Mouse (Mus musculus) spleen, adult 2 months (tissue): ENCODE results near the gene Krtap4-7. TPM values are rescaled to one million over a fixed set of nuclear protein-coding genes. Genes with fewer than 3 reads are reported as not detected.
"Not testable (repeated sequence)": the region's sequence is repeated elsewhere in the genome, so short reads cannot be mapped to it uniquely, and the experiment has no call there.

ENCODE experiments used
- DNase-seq, 2 experiments: peaks; one replicate each; pipeline versions ENCODE4 v3.0.0 to v3.0.0-alpha.2; 2012 to 2021; ENCODE audit warnings: low spot score in 2 of 2, low read depth in 1 of 2
- H3K27ac ChIP-seq: fragments of 200-500 bp; 2 replicates; pipeline ENCODE4 v1.5.1; 2012; ENCODE audit warnings: low read length, inconsistent platforms; ENCODE audit not compliant: insufficient read depth
- H3K27me3 ChIP-seq: fragments of 200-500 bp; 2 replicates; pipeline ENCODE4 v1.6.1; 2012; ENCODE audit warnings: mild to moderate bottlenecking, moderate library complexity, low read length, inconsistent platforms; ENCODE audit not compliant: control insufficient read depth, insufficient read depth
- H3K36me3 ChIP-seq: fragments of 200-500 bp; 2 replicates; pipeline ENCODE4 v1.6.1; 2012; ENCODE audit warnings: mild to moderate bottlenecking, low read length, inconsistent platforms; ENCODE audit not compliant: control insufficient read depth, insufficient read depth
- H3K4me1 ChIP-seq: fragments of 200-500 bp; 2 replicates; pipeline ENCODE4 v1.6.1; 2011; ENCODE audit warnings: inconsistent platforms; ENCODE audit not compliant: control insufficient read depth, insufficient read depth, insufficient read length
- H3K4me3 ChIP-seq: fragments of 200-500 bp; 2 replicates; pipeline ENCODE4 v1.5.1; 2011; ENCODE audit warnings: mild to moderate bottlenecking, inconsistent platforms; ENCODE audit not compliant: insufficient read depth, insufficient read length; ENCODE audit errors: extremely low read depth
- CTCF ChIP-seq: fragments of 200-500 bp; IDR thresholded peaks from 2 replicates; pipeline ENCODE4 v1.5.1; 2011; ENCODE audit warnings: mild to moderate bottlenecking, inconsistent platforms; ENCODE audit not compliant: insufficient read depth, insufficient read length, insufficient replicate concordance; ENCODE audit errors: extremely low read depth
- POLR2A ChIP-seq: fragments of 200-500 bp; IDR thresholded peaks from 2 replicates; pipeline ENCODE4 v1.6.1; 2011; ENCODE audit warnings: low read depth, low read length, inconsistent platforms
- WGBS: fragments of 180-500 bp; shearing (Covaris S2); methylation state at CpG from one replicate; pipeline ENCODE4 v1.1.7; 2018; 5-methylcytosine and 5-hydroxymethylcytosine counted together
- polyA plus RNA-seq: library from polyadenylated mRNA; depleted of rRNA; stranded (reverse); fragments of >200 nt; gene quantifications from 2 replicates; pipeline ENCODE4 v1.2.3, GENCODE M21; 2012

Krtap4-7 gene
- polyA plus RNA-seq, 1 experiment = not detected

DNA sequence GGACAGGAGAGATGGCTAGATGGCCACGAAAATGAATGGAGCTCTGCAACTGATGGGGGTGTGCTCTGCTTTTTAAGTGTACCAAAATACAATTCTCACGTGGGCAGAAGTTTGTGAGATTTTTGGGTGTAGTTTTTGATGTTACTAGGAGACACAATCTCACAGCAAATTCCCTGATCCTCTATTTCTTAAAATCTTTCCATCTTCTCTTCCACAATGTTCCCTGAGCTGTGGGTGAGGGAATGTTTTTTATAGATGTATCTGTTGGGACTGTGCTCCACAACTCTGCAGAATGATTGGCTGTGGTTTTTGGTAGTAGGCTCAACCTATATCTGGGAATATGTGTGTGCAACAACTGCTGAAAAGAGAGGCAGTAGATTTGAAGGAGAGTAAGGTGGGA lies 10.6 kb downstream of the Krtap4-7 start:
- 59% methylated on average over 2 of the region's 2 CpGs for WGBS

DNA sequence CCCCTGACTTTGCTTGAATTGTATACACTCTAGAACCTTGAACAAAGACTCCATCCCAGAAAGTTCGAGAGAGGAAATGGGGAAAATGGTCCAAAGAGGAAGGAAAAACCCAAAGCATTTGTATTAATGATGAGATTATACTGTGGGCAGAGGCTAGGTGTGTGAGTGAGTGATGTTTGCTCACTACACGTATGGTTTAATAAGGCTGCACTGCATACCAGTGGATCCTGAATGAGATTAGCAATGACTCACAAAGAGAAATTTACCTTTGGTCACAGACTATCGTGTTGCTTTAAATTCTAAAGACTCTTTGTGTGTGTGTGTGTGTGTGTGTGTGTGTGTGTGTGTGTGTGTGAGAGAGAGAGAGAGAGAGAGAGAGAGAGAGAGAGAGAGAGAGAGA lies 13.0 kb downstream of the Krtap4-7 start:
- 76% methylated on average over 3 of the region's 3 CpGs for WGBS
- Histone ChIP-seq H3K36me3 (no peaks in the 10 kb centered on the region), H3K27me3 (no peaks in the 10 kb centered on the region), H3K4me3 (no peak overlapping the region), H3K4me1 (no peaks in the 10 kb centered on the region), H3K27ac (no peak overlapping the region)
- no peak for DNase-seq
- TF ChIP-seq POLR2A = no peak
- TF ChIP-seq CTCF = no peak

More for the DNA sequence above, 10.6 kb downstream of the Krtap4-7 start:
- Histone ChIP-seq H3K4me3 (no peak overlapping the region), H3K27me3 (no peaks in the 10 kb centered on the region), H3K27ac (no peak overlapping the region), H3K4me1 (no peaks in the 10 kb centered on the region), H3K36me3 (no peaks in the 10 kb centered on the region)
- TF ChIP-seq POLR2A (no peak), CTCF (no peak)
- no peak for DNase-seq

DNA sequence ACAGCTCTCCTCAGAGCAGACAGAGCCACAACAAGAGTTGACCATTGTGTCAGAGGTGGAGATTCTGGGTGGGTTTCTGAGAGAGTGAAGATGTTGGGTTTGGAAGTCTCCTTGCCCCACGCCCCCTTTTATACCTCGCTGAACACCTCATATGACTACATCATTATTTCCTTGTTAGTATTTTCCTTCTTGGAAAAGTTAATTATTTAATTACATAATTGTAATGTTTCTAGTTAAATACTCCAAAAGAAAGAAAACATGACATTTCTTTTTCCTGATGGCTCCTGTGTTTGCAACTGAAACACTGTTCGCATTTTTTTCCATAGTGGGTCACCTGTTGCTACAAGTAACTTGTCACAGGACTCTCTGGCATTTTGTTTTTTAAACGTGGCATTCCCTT lies 15.8 kb downstream of the Krtap4-7 start, which contains the start of gene Krtap4-1:
Gene Krtap4-1, minus strand, starts transcription at position 101 of the 400 bp plus-strand sequence.
- no peak for DNase-seq
- no peaks in the 10 kb centered on the region for H3K4me1 ChIP-seq
- 86% methylated on average over 4 of the region's 4 CpGs for WGBS
- H3K4me3 ChIP-seq = no peak within 1 kb of the TSS
- no peaks in the 10 kb centered on the region for H3K36me3 ChIP-seq
- H3K27ac ChIP-seq = no peak within 1 kb of the TSS
- no peaks in the 10 kb centered on the region for H3K27me3 ChIP-seq
- TF ChIP-seq POLR2A (no peak), CTCF (no peak)

DNA sequence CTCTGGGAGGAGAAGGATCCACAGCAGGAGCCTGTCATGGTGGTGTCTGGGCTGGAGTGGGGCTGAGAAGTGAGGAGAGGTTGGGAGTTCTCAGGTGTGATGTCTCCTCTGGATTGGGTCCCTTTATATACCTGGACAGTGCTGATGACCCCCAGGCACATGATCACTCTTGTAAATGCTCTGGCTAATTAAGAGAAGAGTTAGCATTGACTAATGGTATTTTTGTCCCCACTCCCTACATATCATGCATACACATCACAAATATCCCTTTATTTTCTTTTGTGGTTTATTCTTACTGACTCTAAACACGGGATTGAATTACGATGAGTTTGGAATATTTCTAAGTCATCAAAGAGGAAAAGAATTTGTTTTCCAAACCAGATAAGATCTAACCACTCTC lies 23.6 kb downstream of the Krtap4-7 start, which contains the start of gene Gm11562:
Gene Gm11562, minus strand, starts transcription at position 101 of the 400 bp plus-strand sequence.
- H3K4me3 ChIP-seq = no peak within 1 kb of the TSS
- no peaks in the 10 kb centered on the region for H3K27me3 ChIP-seq
- TF ChIP-seq POLR2A = no peak
- no peak for TF ChIP-seq CTCF
- DNase-seq = no peak
- WGBS = 78% methylated on average over 2 of the region's 2 CpGs
- H3K4me1 ChIP-seq = no peaks in the 10 kb centered on the region
- H3K27ac ChIP-seq = no peak within 1 kb of the TSS
- no peaks in the 10 kb centered on the region for H3K36me3 ChIP-seq

DNA sequence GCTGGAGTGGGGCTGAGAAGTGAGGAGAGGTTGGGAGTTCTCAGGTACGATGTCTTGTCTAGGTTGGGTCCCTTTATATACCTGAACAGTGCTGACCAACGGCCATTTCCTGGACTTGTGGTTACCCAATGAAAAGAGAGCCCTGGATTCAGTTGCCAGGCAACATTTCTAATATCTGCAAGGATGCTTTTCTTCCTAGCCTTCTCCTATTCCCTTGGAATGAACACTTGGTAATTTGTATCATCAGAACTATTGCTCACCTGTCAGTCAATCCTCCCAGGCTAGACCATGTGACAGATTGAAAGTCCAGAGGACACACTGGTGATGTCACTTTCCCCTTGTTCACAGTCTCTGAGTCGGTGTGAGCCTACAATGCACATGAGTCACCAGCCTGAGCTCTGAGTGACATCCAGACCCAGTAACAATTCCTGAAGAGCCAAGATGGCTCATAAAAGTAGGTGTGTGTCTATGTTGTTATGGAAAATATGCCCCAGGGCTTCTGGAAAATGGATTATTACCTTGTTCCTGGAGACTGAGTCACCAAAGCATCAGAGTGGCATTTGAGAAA lies 29.0 kb downstream of the Krtap4-7 start, which contains the start of gene Krtap2-4:
Gene Krtap2-4, minus strand, starts transcription at position 51 of the 568 bp plus-strand sequence.
- no peaks in the 10 kb centered on the region for H3K36me3 ChIP-seq
- DNase-seq = no peak
- no peaks in the 10 kb centered on the region for H3K27me3 ChIP-seq
- H3K4me1 ChIP-seq = no peaks in the 10 kb centered on the region
- no peak within 1 kb of the TSS for H3K27ac ChIP-seq
- WGBS = 62% methylated on average over 3 of the region's 3 CpGs
- no peak for TF ChIP-seq POLR2A
- TF ChIP-seq CTCF = no peak
- no peak within 1 kb of the TSS for H3K4me3 ChIP-seq

DNA sequence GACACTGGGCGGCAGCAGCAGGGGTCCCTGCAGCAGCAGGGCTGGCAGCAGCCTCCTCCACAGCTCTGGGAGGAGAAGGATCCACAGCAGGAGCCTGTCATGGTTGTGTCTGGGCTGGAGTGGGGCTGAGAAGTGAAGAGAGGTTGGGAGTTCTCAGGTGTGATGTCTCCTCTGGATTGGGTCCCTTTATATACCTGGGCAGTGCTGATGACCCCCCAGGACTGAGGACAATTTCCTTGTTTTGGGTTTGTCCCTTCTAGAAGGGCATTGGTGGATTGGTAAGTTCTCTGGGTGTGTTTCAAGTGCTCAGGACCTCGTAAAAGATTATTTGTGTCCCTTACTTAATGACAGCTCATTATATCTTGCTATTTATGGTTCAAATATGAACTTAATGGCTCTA lies 33.8 kb downstream of the Krtap4-7 start, which contains the start of gene Gm11937:
Gene Gm11937, minus strand, starts transcription at position 101 of the 400 bp plus-strand sequence.
- not testable (repeated sequence) for H3K36me3 ChIP-seq, H3K27me3 ChIP-seq, DNase-seq, H3K27ac ChIP-seq, H3K4me1 ChIP-seq, H3K4me3 ChIP-seq
- 73% methylated on average over 2 of the region's 2 CpGs for WGBS

DNA sequence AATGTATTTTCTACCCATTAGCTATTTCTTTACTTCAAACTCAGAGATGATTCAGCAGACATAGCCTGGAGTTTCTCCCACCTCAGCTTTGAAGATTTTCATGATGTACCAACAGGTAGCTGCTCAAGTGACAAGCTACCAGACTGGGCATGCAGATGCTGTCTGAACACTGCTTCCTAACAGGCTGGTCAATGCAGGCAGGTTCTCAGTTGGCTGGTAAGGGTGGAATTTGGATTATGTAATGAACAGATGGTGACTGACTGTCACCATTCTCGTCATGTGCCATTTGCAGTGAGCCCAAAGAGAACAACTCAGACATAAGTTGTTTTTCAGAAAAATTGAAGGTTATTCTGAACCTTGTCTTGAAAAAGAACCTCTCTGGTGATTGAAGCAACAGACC lies 34.8 kb downstream of the Krtap4-7 start:
- Histone ChIP-seq H3K4me1 (no peaks in the 10 kb centered on the region), H3K27me3 (no peaks in the 10 kb centered on the region), H3K4me3 (no peak overlapping the region), H3K36me3 (no peaks in the 10 kb centered on the region), H3K27ac (no peak overlapping the region)
- no peak for DNase-seq
- no peak for TF ChIP-seq POLR2A
- TF ChIP-seq CTCF = no peak
- 58% methylated on average over 1 of the region's 1 CpGs for WGBS

DNA sequence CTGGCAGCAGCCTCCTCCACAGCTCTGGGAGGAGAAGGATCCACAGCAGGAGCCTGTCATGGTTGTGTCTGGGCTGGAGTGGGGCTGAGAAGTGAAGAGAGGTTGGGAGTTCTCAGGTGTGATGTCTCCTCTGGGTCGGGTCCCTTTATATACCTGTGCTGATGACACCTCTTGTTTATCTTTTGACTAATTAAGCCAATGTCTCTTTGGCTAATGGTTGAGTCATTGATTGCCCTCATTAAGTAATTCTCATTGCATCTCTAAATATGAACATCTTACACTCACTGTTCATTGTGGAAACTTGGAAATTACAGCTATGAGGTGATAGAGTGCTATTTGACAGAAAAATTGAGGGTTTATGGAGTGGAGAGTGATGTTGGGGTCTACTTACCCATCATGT lies 40.7 kb downstream of the Krtap4-7 start, which contains the start of gene Gm11938:
Gene Gm11938, minus strand, starts transcription at position 101 of the 400 bp plus-strand sequence.
- H3K4me3 ChIP-seq, H3K36me3 ChIP-seq, H3K4me1 ChIP-seq, DNase-seq, H3K27me3 ChIP-seq, H3K27ac ChIP-seq: not testable (repeated sequence)
- 52% methylated on average over 1 of the region's 1 CpGs for WGBS

DNA sequence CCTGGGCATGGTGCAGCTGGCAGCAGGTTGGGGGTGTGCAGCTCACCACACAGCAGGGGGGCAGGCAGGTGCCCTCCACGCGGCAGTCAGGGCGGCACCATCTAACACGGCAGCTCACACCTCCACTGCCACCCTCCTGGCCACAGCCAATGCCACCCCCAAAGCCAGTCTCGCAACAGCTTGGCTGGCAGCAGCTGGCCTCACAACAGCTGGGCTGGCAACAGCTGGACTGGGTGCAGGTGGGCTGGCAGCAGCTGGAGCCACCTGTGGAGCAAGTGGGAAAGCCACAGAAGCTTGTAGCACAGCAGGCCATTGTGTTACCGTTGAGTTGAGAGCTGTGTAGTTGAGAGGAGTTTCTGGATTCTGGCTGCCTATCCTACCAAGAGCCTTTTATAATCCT lies 46.1 kb downstream of the Krtap4-7 start, which contains the start of gene Krtap9-3:
Gene Krtap9-3, minus strand, starts transcription at position 364 of the 400 bp plus-strand sequence.
- not testable (repeated sequence) for H3K4me1 ChIP-seq, H3K27ac ChIP-seq, H3K36me3 ChIP-seq, DNase-seq, H3K27me3 ChIP-seq, H3K4me3 ChIP-seq
- 83% methylated on average over 6 of the region's 6 CpGs for WGBS
